Mouse (Mus musculus) heart, adult 2 months (tissue): Measurements from ENCODE around the gene Dgke.

ENCODE experiments used
- CTCF ChIP-seq: fragments of 200-600 bp; IDR thresholded peaks from 2 replicates; pipeline ENCODE4 v1.8.1; 2022; ENCODE audit warnings: antibody characterized with exemption, mild to moderate bottlenecking, moderate library complexity
- EP300 ChIP-seq: fragments of 200-500 bp; IDR thresholded peaks from 2 replicates; pipeline ENCODE4 v1.6.1; 2011; ENCODE audit warnings: low read depth, low read length, control low read depth; ENCODE audit not compliant: insufficient read depth

GRCm38 (mm10) chr11:89001569-89001968 lies 65.1 kb downstream of the Dgke start:
- TF ChIP-seq CTCF (no peak), EP300 (no peak)
